Mouse (Mus musculus) liver, embryonic 14 days (tissue): ENCODE results near the gene Tecpr2. TPM values are rescaled to one million over a fixed set of nuclear protein-coding genes. Genes with fewer than 3 reads are reported as not detected.

Source experiments
- polyA plus RNA-seq: library from polyadenylated mRNA; depleted of rRNA; stranded (reverse); fragments of >200 nt; gene quantifications from 2 replicates; pipeline ENCODE4 v1.2.3, GENCODE M21; 2012; rRNA removed

Tecpr2 gene
- 2.0 and 2.4 TPM in 2 replicates for polyA plus RNA-seq

DNA sequence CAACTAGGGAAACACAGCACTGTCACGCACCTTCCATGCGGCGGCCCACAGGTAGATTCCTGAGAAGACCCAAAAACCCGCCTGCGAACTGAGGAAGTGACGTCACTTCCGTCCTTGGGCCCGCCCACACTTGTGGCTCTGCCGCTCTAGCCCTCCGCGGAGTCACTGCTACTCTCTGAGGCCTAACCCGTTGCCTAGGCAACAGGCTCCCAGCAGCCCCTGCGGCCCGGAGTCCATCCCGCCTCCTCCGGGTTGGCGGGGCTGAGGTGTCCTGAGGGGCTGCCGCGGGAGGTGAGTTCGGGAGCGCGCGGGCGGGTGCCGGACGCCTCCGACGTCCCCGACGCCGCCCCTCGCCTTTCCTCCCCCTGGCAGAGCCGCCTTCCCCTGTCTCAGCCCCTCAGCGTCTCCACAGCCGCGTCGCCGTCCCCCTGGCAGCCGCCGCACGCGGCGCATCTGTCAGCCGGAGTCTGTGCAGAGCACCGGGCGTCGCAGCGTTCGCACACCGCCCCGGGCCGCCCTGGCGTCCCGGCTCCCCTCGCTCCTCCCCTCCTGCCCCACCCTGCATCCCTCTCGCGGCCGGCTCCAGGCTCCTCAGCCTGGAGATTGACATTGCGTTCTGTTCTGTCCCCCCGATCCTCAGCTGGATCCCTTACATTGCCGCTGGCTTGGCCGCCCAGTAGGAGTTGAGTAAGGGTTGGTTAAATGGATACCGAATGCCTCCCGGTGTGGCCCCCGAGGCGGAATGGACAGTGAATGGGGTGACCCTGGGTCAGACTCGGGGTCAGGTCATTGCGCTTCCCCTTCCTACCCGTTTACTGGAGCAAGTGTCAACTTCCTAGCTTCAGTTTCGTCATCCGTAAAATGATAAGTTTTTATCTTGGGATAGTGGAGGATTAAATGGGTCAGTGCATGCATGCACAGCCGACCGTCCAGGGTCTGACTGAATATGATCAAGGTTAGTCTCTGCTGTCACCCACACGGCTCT lies at the start of gene Tecpr2, which contains the start of gene Cinp:
TSS of gene Tecpr2 (plus strand) at position 229 of the 985 bp plus-strand sequence.
TSS of gene Cinp (minus strand) at position 110 of the 985 bp plus-strand sequence.

DNA sequence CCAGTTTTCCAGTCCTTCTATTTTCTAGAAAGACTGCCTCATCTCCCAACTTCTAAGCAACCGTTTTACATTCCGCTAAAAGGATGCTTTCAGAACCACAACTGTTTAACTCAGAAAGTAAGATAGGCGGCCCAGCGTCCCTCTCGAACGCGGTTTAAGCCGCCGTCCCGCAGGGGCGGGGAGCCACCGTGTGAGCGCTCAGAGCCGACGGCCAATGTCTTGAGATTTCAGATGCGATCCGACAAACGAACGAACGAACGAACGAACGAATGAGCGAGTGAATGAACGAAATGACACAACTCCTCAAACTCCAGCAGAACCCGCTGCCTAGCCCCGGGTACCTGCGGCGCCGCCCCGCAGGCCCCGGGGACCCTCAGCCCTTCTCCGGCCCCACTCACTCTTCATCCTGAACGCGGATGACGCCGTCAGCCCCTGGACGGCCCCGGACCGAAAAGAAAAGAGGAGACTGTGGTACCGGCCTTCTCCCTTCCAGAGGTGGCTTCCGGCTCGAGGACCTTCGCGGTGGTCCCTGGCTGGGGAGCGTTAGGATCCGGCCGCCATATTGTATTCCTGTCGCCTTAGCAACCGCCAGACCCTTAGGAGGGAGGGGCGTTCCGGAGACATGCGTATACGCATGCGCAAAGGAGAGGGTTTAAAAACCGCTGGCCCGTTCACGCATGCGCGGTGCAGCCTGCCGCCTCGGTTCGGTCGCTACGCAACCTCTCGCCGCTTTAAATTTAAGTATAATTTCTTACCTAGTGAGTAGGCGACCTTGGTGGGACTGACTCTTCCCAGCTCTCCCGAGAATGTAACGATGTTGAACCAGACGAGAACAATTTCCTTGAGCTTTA lies 48.5 kb upstream of the Tecpr2 start, which contains the start of gene Mok:
TSS of gene Mok (minus strand) at position 592 of the 851 bp plus-strand sequence.

DNA sequence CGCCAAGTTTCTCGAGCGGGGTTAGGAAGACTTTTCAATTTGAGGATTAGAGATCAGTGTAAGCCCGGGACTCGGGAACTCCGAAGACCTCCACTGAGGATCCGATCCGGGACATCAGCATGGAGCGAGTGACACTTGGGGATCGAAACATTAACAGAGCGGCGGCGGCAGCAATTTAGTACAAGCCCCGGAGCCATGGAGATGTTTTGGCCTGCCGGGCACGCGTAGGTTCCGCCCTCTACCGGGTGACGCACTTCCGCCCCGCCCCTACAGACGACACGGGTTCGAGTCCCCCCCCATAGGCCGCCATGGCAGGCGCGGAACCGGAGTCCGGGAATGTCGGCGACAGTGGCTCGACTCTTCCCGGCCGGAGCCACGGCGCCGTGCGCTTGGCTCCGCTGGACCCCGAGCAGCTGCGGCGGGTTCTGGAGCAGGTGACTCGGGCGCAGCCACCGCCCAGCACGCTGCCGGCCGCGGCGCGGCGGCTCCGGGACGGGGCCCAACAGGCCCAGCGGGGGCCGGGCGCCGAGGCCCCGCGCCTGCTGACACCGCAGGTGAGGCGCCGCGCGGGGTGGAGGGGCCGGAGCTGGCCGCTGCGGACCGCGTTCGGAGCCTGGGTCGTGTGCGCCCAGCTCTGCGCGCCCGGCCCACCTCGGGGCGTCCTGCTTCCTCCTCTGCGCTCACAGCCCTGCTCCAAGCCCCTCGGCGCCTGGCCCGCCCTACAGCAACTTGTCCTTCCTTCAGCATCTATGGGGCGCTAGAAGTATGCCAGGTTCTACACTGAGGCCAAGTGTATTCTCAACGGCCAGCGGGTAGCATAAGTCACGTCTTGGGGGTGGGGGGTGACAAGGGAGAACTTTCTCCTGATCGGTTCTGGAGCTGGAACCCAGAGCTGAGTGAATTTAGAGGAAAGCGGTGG lies 38.8 kb upstream of the Tecpr2 start, which contains the start of gene Zfp839:
TSS of gene Zfp839 (plus strand) at position 244 of the 919 bp plus-strand sequence.

DNA sequence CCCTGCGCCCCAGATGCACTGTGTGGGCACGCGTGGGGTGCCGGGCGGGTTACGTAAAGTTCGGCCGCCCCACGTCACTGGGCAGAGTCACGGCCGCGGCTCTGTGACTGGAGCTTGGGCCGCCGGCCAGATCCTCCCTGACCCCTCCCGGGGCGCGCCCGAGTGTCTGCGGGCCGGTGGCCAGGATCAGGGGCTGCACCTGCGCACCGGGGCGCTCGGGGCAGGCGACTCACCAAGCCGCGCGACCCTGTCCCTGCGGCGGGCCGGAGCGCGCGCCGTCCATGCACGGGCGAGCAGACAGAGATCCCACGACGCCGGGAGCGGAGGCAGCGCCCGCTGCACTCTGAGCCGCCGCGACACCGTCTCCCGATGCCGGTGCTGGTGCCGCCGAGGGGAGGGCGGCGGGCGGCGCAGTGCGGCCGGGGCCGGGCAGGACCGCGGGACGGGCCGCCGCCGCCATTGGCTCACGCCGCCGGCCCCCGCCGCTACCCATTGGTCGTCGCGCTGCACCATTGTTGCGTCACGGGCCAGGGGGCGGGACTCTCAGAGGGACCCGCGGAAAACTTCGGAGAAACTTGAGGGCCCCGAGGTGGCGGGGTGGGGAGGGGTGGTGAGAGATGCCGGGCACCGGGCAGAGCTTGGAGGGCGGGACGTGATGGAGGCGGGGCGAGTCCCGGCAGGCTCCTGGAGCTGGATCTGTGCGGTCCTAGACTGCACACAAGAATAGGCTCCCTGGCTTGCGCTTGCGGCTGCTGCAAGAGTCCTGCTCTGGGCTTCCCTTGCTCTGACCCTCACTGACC lies 89.7 kb downstream of the Tecpr2 start, which contains the start of gene Ankrd9:
TSS of gene Ankrd9 (minus strand) at position 434 of the 800 bp plus-strand sequence.

Other genes with a start within 250 kb of the Tecpr2 start
- gene 1700001K19Rik, start 206.6 kb upstream of the Tecpr2 start, polyA plus RNA-seq, result not detected in 2 replicates
- gene Hsp90aa1, start 186.5 kb upstream of the Tecpr2 start, polyA plus RNA-seq, result 200 and 210 TPM in 2 replicates
- gene Wdr20, start 151.3 kb upstream of the Tecpr2 start, polyA plus RNA-seq, result 9.0 and 11.1 TPM in 2 replicates
- gene Mok, start 48.3 kb upstream of the Tecpr2 start, polyA plus RNA-seq, result 0.18 and 0.28 TPM in 2 replicates
- gene Zfp839, start 39.0 kb upstream of the Tecpr2 start, polyA plus RNA-seq, result 1.7 TPM in 2 replicates
- 43.1 and 52.0 TPM in 2 replicates for gene Cinp, start 119 bp upstream of the Tecpr2 start, polyA plus RNA-seq
- 40.1 and 44.5 TPM in 2 replicates for gene Ankrd9, start 89.8 kb downstream of the Tecpr2 start, polyA plus RNA-seq
- 8.0 and 10.3 TPM in 2 replicates for gene Rcor1, start 150.1 kb downstream of the Tecpr2 start, polyA plus RNA-seq